In genomic region chr15:88625303-88626066, GRCm38 (mm10) we compare ENCODE assay signal across 51 mouse cellular contexts. TPM values are rescaled to one million over a fixed set of nuclear protein-coding genes. Genes with fewer than 3 reads are reported as not detected.
"Had no signal": no experiment of that assay in that cellular context is flagged by ENCODE, and none has a peak within 500 bp of the region (broad histone marks: within the 10 kb centered on the region; RNA-seq: fewer than 3 reads in every experiment).

No protein-coding gene starts in this region.

- H3K9me3 ChIP-seq: heart, embryonic 10.5 days; heart, embryonic 12.5 days; heart, embryonic 13.5 days; heart, embryonic 15.5 days; hindbrain, embryonic 10.5 days; hindbrain, embryonic 12.5 days; hindbrain, embryonic 13.5 days; hindbrain, embryonic 15.5 days; intestine, embryonic 15.5 days; kidney, embryonic 15.5 days had no signal

- H3K9ac ChIP-seq: heart, embryonic 12.5 days; heart, embryonic 13.5 days; heart, embryonic 15.5 days; hindbrain, embryonic 12.5 days; hindbrain, embryonic 13.5 days; hindbrain, embryonic 14.5 days; hindbrain, embryonic 15.5 days; intestine, embryonic 15.5 days; kidney, embryonic 15.5 days had no signal

- H3K27me3 ChIP-seq: heart, embryonic 12.5 days; heart, embryonic 13.5 days; hindbrain, embryonic 12.5 days; hindbrain, embryonic 13.5 days; hindbrain, embryonic 15.5 days; intestine, embryonic 15.5 days; kidney, embryonic 15.5 days had no signal

- H3K36me3 ChIP-seq: heart, embryonic 10.5 days; heart, embryonic 12.5 days; heart, embryonic 13.5 days; heart, embryonic 15.5 days; hindbrain, embryonic 10.5 days; hindbrain, embryonic 12.5 days; hindbrain, embryonic 13.5 days; hindbrain, embryonic 15.5 days; intestine, embryonic 15.5 days; kidney, embryonic 15.5 days had no signal

- H3K27ac ChIP-seq: heart, embryonic 10.5 days; heart, embryonic 13.5 days; heart, embryonic 15.5 days; hindbrain, embryonic 10.5 days; hindbrain, embryonic 12.5 days; hindbrain, embryonic 13.5 days; hindbrain, embryonic 14.5 days; hindbrain, embryonic 15.5 days; hindbrain, postnatal 0 days; intestine, embryonic 15.5 days; kidney, embryonic 15.5 days; kidney, postnatal 0 days; layer of hippocampus, adult 2 months had no signal

- H3K4me1 ChIP-seq: heart, embryonic 10.5 days; heart, embryonic 12.5 days; heart, embryonic 13.5 days; heart, embryonic 15.5 days; hindbrain, embryonic 10.5 days; hindbrain, embryonic 12.5 days; hindbrain, embryonic 15.5 days; intestine, embryonic 15.5 days; kidney, embryonic 15.5 days had no signal

- DNase-seq: heart, postnatal 10 days; heart, postnatal 14 days; heart, postnatal 36 days; heart, postnatal 4 days; kidney, adult 11 months; kidney, adult 18-20 months; kidney, adult 2 months; kidney, adult 8-10 months; kidney, adult 9 months; kidney, postnatal 10 days; kidney, postnatal 14 days; kidney, postnatal 25 days; kidney, postnatal 36 days; kidney, postnatal 4 days; layer of hippocampus, adult 9-11 months; layer of hippocampus, postnatal 36 days had no signal

- H3K4me3 ChIP-seq: heart, embryonic 10.5 days; heart, embryonic 12.5 days; heart, embryonic 13.5 days; heart, embryonic 15.5 days; hindbrain, embryonic 10.5 days; hindbrain, embryonic 12.5 days; hindbrain, embryonic 13.5 days; hindbrain, embryonic 15.5 days; intestine, embryonic 15.5 days; kidney, embryonic 15.5 days; layer of hippocampus, adult 2 months had no signal

RNA-seq across cellular contexts. Expression of gene Zdhhc25, which starts 25.4 kb away (rescaled TPM):
- total RNA-seq: heart, postnatal 10 days; heart, postnatal 14 days; heart, postnatal 25 days; heart, postnatal 36 days; heart, postnatal 4 days; hematopoietic stem cell, adult 5-6 weeks; hindbrain, postnatal 0 days; layer of hippocampus, adult 18-20 months; layer of hippocampus, adult 2 months; layer of hippocampus, adult 8-10 months; layer of hippocampus, postnatal 10 days; layer of hippocampus, postnatal 14 days; layer of hippocampus, postnatal 25 days; layer of hippocampus, postnatal 36 days; left cerebral cortex, adult 18-20 months had no signal
- polyA plus RNA-seq: heart, embryonic 10.5 days; heart, embryonic 11.5 days; heart, embryonic 12.5 days; heart, embryonic 13.5 days; heart, embryonic 14.5 days; heart, embryonic 15.5 days; heart, embryonic 16.5 days; heart, postnatal 0 days; hindbrain, embryonic 10.5 days; hindbrain, embryonic 11.5 days; hindbrain, embryonic 12.5 days; hindbrain, embryonic 13.5 days; hindbrain, embryonic 14.5 days; hindbrain, embryonic 15.5 days; hindbrain, embryonic 16.5 days; hindbrain, postnatal 0 days; inflammation-experienced regulatory T-cells, adult 6 months; intestine, embryonic 14.5 days; intestine, embryonic 15.5 days; intestine, embryonic 16.5 days; intestine, postnatal 0 days; kidney, adult 2 months; kidney, embryonic 14.5 days; kidney, embryonic 15.5 days; kidney, embryonic 16.5 days; kidney, postnatal 0 days; large intestine, adult 2 months had no signal
